Mouse (Mus musculus) retina, postnatal 1 day (tissue): ENCODE results near the gene Atp6v1e2.

ENCODE experiments used
- DNase-seq: peaks from one replicate; pipeline ENCODE4 v3.0.0-alpha.2; 2012

Atp6v1e2 gene

DNA sequence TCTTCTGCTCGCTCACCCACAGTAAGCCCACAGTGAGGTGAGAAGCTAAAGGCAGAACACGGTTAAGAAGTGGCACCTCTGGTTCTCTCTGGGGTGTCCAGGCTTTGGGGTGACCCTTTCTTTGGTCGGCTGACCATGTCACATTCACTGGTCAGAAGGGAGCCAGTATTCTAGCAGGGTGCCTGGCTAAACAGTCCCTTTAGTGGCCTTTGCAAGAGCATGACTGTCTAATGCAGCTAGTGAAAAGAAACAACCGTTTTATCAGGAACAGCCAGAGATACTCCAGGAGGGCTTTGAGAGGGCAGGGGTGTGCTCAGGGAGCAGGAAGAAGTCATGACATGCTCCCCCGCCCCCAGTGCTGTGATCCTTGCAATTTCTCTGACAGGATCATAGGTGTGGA lies 36.4 kb downstream of the Atp6v1e2 start:
- no peak for DNase-seq

DNA sequence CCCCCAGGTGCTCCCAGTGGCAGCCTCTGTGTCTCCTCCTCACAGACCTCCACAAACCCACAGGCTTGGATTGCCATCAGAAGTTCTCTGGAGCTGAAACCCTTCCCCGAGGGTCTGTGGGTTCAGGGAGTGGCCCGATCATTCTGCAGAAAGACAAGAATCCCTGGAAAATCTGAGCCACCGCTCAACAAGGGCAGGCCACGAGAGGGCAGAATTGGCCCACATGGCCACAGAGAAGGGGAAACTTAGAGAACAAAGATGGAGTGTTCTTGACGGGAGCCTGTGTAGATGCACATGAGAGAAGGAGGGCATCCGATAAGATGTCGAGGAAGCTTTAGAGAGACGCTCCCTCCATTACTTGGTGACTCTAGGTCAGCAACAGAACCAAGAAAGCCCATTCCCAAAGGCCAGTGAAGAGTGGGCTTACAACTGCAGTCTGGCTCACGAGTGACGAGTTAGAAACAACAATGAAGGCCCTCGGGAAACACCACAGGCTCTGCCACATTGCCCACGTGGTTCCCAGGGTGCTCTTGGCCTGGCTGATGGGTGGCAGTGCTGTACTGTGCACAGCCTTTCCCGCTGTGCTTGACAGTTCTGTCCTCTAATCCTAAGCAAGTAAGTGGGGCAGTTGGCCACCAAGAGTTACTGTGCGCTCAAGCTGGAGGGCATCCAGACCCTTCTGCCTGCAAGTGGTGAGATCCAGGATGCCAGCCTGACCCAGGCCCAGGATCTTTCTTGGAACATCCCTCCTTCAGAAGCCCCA lies 37.8 kb downstream of the Atp6v1e2 start:
- DNase-seq: peak; percentile 84

DNA sequence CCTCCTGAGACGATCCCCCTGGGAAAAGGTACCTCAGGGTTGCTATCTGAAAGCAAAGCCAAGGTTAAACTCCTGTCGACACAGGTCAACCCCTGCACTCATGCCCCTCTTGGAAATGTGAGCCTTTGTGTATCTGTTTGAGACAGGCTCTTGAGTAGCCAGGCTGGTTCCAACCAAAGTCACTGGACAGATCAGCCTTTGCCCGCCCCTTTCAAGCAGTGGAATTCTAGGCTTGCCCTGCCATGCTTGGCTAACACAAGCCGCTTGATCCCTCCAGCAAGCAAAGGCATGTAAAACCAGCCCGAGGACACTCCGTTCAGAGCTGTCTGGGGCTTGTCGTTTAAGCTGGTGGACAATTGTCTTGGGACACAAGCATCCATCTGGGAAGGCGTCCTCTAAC lies 39.4 kb downstream of the Atp6v1e2 start:
- no peak for DNase-seq

GRCm38 (mm10) chr17:86907092-86907491 lies 40.6 kb downstream of the Atp6v1e2 start:
- no peak for DNase-seq

DNA sequence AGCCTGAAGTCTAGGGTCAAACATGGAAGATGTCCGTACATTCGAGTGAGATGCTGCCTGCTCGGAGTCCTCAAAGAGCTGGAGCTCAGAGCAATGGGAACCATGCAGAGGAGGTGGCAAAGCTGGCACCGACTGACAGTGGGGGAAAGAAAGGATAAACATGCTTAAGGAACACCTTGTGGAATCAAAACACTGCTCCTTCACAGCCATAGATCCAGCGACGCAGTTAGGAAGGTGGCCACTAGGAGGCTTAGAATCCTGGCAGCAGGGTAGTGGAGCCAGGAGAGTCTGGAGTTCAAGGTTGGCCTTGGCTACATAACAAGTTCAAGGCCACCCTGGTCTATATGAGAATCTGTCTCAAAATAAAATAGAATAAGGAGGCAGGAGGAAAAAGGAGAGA lies 41.1 kb downstream of the Atp6v1e2 start:
- no peak for DNase-seq

DNA sequence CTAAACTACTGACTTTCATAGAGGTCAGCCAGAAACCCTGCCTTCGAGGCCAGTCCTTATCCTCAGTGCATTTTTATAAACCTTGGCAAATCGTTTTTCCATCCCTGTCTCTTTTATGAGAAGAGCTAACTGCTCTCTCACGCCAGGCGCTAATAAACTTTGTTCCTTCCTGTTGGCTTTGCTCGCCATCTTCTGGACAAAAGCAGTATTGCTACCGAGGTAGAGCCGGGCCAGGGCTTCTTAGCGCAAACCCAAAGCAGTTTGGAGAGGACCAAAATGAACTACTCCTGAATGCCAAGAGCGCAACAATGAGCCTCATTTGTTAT lies 41.6 kb downstream of the Atp6v1e2 start:
- DNase-seq: peak; percentile 91

GRCm38 (mm10) chr17:86905297-86906135 lies 42.2 kb downstream of the Atp6v1e2 start:
- DNase-seq: peak; percentile 94

GRCm38 (mm10) chr17:86904206-86904605 lies 43.5 kb downstream of the Atp6v1e2 start:
- DNase-seq: no peak

GRCm38 (mm10) chr17:86903596-86903995 lies 44.1 kb downstream of the Atp6v1e2 start:
- DNase-seq: peak; percentile 37

GRCm38 (mm10) chr17:86902399-86903067 lies 45.2 kb downstream of the Atp6v1e2 start:
- DNase-seq: no peak

GRCm38 (mm10) chr17:86900564-86900963 lies 47.1 kb downstream of the Atp6v1e2 start:
- no peak for DNase-seq

DNA sequence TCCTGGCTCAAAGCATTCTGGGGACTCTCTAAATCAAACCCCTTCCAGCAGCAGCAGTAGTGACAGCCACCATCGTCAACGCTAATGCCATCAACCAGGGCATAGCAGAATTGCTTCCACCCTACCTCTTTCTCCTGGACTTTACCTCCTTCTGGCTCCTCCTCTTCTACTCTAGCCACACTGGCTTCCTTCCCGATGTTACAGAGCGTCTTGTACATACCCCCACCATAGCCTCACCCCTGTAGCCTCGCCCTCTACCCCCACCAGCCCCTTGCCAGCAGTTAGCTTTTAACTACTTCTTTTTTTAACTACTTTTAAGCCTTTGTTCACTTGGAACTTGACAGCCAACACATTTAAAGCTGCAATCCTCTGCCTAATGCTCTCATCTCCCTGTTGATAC lies 47.9 kb downstream of the Atp6v1e2 start:
- DNase-seq: no peak

DNA sequence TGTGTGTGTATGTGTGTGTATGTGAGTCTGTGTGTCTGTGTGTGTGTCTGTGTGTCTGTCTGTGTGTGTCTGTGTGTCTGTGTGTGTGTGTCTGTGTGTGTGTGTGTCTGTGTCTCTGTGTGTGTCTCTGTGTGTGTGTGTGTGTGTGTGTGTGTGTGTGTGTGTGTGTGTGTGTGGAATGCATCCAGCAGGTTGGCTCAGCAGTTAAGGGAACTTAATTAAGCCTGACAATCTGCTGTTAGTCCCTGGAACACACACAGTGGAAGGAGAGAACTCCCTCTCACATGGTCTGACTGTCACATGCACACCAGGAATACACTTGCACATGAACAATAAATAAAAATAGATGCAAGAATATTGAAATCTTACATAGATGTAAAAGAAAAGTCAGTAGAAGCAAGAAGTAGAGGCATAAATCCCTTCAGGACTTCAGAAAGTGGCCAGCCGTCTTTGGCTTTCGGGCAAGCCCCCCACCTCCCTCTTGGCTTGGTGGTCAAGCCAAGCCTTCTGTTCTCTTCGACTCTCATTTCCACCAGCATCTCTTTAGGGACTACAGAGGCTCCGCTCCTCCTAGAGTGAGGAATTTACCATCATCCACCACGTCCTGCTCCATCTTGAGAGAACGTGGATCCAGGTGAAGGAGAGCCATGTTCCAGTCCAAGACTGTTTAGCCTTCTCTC lies 50.1 kb downstream of the Atp6v1e2 start:
- DNase-seq: no peak

DNA sequence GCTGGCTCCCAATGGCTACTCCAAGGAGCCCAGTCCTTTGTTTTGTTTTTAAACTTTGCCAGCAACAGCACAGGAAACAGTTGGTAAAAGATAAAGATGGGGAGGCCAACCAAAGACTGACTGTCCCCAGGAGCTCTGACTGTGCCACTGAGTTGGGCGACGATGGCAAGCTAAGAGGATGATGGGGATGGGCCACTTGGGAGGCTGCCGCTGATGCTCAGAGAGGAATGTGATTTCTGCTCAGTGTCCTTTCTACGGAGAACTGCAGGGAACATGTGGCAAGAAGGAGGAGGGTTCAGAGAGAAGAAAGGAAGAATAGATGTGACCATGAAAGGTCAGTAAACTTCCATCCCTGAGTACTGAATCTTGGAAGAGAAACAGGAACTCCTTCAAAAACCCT lies 52.5 kb downstream of the Atp6v1e2 start:
- DNase-seq: no peak
